Mouse (Mus musculus): ENCODE results near the gene Zfp512b.
A peak's percentile ranks its signal among the peaks of the same experiment; 100 is the strongest.

Zfp512b gene

GRCm38 (mm10) chr2:181592231-181593041 lies at the start of gene Zfp512b:
Zfp512b (minus strand) TSS chr2:181592803.
- peak; percentile 82 for DNase-seq

- no peak for DNase-seq
These were observed 43.3 kb upstream of the Zfp512b start for GRCm38 (mm10) chr2:181635865-181636264.

GRCm38 (mm10) chr2:181632624-181633023 lies 40.0 kb upstream of the Zfp512b start:
- peak; percentile 73 for DNase-seq

GRCm38 (mm10) chr2:181628471-181628870 lies 35.9 kb upstream of the Zfp512b start:
- DNase-seq = no peak

- no peak for DNase-seq
These were observed 30.8 kb upstream of the Zfp512b start for GRCm38 (mm10) chr2:181623401-181623800.

GRCm38 (mm10) chr2:181618761-181619495 lies 26.3 kb upstream of the Zfp512b start:
- no peak for DNase-seq

GRCm38 (mm10) chr2:181602367-181602766 lies 9.8 kb upstream of the Zfp512b start:
- DNase-seq = no peak

- peak; percentile 64 for DNase-seq
These were observed 9.1 kb upstream of the Zfp512b start for GRCm38 (mm10) chr2:181601751-181602145.

- DNase-seq = peak; percentile 98
These were observed 8.5 kb upstream of the Zfp512b start for GRCm38 (mm10) chr2:181600828-181601750.

GRCm38 (mm10) chr2:181600226-181600758 lies 7.7 kb upstream of the Zfp512b start:
- DNase-seq = no peak

GRCm38 (mm10) chr2:181598454-181599351 lies 6.1 kb upstream of the Zfp512b start, which contains the start of gene Samd10:
Samd10 (minus strand) TSS chr2:181599212.
- peak; percentile 81 for DNase-seq

- peak; percentile 49 for DNase-seq
These were observed 4.9 kb upstream of the Zfp512b start for GRCm38 (mm10) chr2:181597378-181598061.

- DNase-seq = peak; percentile 54
These were observed 3.8 kb upstream of the Zfp512b start for GRCm38 (mm10) chr2:181596221-181596960.

GRCm38 (mm10) chr2:181594946-181595696 lies 2.5 kb upstream of the Zfp512b start:
- DNase-seq = peak; percentile 86

- peak; percentile 38 for DNase-seq
These were observed 1.3 kb upstream of the Zfp512b start for GRCm38 (mm10) chr2:181593937-181594336.

- DNase-seq = peak; percentile 61
These were observed 429 bp upstream of the Zfp512b start for GRCm38 (mm10) chr2:181593042-181593421.

GRCm38 (mm10) chr2:181591528-181592085 lies 996 bp downstream of the Zfp512b start, which contains the start of gene Prpf6:
Prpf6 (plus strand) TSS chr2:181591868.
- peak; percentile 55 for DNase-seq

GRCm38 (mm10) chr2:181590471-181590870 lies 2.1 kb downstream of the Zfp512b start:
- peak; percentile 39 for DNase-seq

- DNase-seq = peak; percentile 37
These were observed 2.9 kb downstream of the Zfp512b start for GRCm38 (mm10) chr2:181589732-181590105.

All from cerebellum, adult 9-10 months (tissue).